Mouse (Mus musculus) limb, embryonic 14.5 days (tissue): ENCODE measurements around the gene Gabbr2. TPM values are rescaled to one million over a fixed set of nuclear protein-coding genes. Genes with fewer than 3 reads are reported as not detected.
A peak's percentile ranks its signal among the peaks of the same experiment; 100 is the strongest.

Experiments used
- ATAC-seq: fragments of 200-750 bp; cut with Nextera tagmentation; 2 replicates; pipeline ENCODE4 v1.8.0; 2017; ENCODE audit warnings: low read depth, moderate number of reproducible peaks, moderate TSS enrichment; ENCODE audit not compliant: low FRiP score
- DNase-seq: peaks from one replicate; pipeline ENCODE4 v3.0.0-alpha.2; 2015; ENCODE audit warnings: low spot score
- H3K27ac ChIP-seq: fragments of 300-500 bp; sonication (generic); replicated peaks from 2 replicates; pipeline ENCODE4 v1.5.1; 2014; ENCODE audit warnings: low read depth, mild to moderate bottlenecking, low read length, moderate library complexity, mixed read lengths
- H3K27me3 ChIP-seq: fragments of 300-500 bp; sonication (generic); 2 replicates; pipeline ENCODE4 v1.6.1; 2014; ENCODE audit warnings: low read length, mixed read lengths; ENCODE audit not compliant: control insufficient read depth, insufficient read depth
- H3K36me3 ChIP-seq: fragments of 300-500 bp; sonication (generic); 2 replicates; pipeline ENCODE4 v1.6.1; 2014; ENCODE audit warnings: mild to moderate bottlenecking, low read length, moderate library complexity, mixed read lengths; ENCODE audit not compliant: control insufficient read depth, insufficient read depth
- H3K4me1 ChIP-seq: fragments of 300-500 bp; sonication (generic); 2 replicates; pipeline ENCODE4 v1.6.1; 2014; ENCODE audit warnings: antibody characterized with exemption, low read length, mixed read lengths; ENCODE audit not compliant: control insufficient read depth, insufficient read depth
- H3K4me2 ChIP-seq: fragments of 300-500 bp; sonication (generic); replicated peaks from 2 replicates; pipeline ENCODE4 v1.6.1; 2014; ENCODE audit warnings: low read depth, mild to moderate bottlenecking, low read length, moderate library complexity; ENCODE audit not compliant: severe bottlenecking
- H3K4me3 ChIP-seq: fragments of 300-500 bp; sonication (generic); replicated peaks from 2 replicates; pipeline ENCODE4 v1.5.1; 2014; ENCODE audit warnings: low read length
- H3K9ac ChIP-seq: fragments of 300-500 bp; sonication (generic); 2 replicates; pipeline ENCODE4 v1.6.1; 2014; ENCODE audit warnings: mild to moderate bottlenecking, low read depth, low read length, moderate library complexity; ENCODE audit not compliant: severe bottlenecking
- H3K9me3 ChIP-seq: fragments of 300-500 bp; sonication (generic); 2 replicates; pipeline ENCODE4 v1.6.1; 2016; ENCODE audit warnings: low read length; ENCODE audit not compliant: control insufficient read depth
- POLR2A ChIP-seq: fragments of 200-500 bp; IDR thresholded peaks from 2 replicates; pipeline ENCODE4 v1.8.0; 2012; ENCODE audit warnings: inconsistent platforms, mild to moderate bottlenecking, moderate library complexity, borderline replicate concordance; ENCODE audit not compliant: insufficient read depth, insufficient read length; ENCODE audit errors: extremely low read depth
- WGBS: fragments of 180-500 bp; shearing (Covaris S2); extraction: QIAGEN DNeasy Blood & Tissue Kit; methylation state at CpG from one replicate; pipeline ENCODE4 v1.1.7; 2014; 5-methylcytosine and 5-hydroxymethylcytosine counted together
- polyA plus RNA-seq, 2 experiments: library from polyadenylated mRNA; depleted of rRNA in 1 of 2; stranded (reverse) in 1 of 2; unstranded in 1 of 2; fragments of >200 nt; fragmentation: Nextera tagmentation in 1 of 2; extraction: Ambion mirVana in 1 of 2; gene quantifications; 2 replicates each; pipeline versions ENCODE4 v1.2.1 to v1.2.3; 2012 to 2014

The Gabbr2 gene
- polyA plus RNA-seq, 2 experiments: 0.15 to 0.30 TPM

- TF ChIP-seq POLR2A: no peak
- ATAC-seq (no peak), DNase-seq (no peak)
- Histone ChIP-seq H3K9me3 (no peaks in the 10 kb centered on the region), H3K27ac (no peak overlapping the region), H3K4me3 (no peak overlapping the region), H3K4me2 (no peak overlapping the region), H3K4me1 (peaks cover 16% of the 10 kb centered on the region), H3K36me3 (no peaks in the 10 kb centered on the region), H3K27me3 (no peaks in the 10 kb centered on the region), H3K9ac (no peak overlapping the region)
- WGBS: 81% methylated on average over 20 of the region's 20 CpGs
Observed at GRCm38 (mm10) chr4:46885627-46886383, 105.9 kb downstream of the Gabbr2 start.

DNA sequence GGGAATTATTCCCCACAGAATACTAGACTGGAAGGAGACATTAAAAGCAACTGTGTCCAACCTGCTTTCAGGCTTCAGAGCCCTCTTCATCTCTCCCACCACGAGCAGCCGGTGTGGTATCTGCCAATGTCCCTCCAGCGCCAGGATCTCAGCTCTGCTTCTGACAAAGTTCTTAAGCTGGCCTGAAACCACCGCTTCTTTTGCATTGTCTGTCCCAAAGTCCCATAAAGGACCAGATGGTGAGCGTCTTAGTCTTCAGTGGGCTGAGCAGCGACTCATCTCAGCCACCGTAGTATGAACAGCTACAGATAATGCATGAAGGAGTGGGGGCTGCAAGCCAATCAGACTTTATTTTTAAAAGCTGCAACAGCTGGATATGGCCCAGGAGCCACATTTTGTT lies 107.5 kb downstream of the Gabbr2 start:
- no peak for TF ChIP-seq POLR2A
- no peak overlapping the region for H3K9ac ChIP-seq
- no peak overlapping the region for H3K4me2 ChIP-seq
- H3K36me3 ChIP-seq: no peaks in the 10 kb centered on the region
- no peak for DNase-seq
- H3K4me3 ChIP-seq: no peak overlapping the region
- no peak overlapping the region for H3K27ac ChIP-seq
- no peak for ATAC-seq
- peaks cover 19% of the 10 kb centered on the region for H3K4me1 ChIP-seq
- no peaks in the 10 kb centered on the region for H3K9me3 ChIP-seq
- 75% methylated on average over 7 of the region's 7 CpGs for WGBS
- H3K27me3 ChIP-seq: no peaks in the 10 kb centered on the region

- no peaks in the 10 kb centered on the region for H3K9me3 ChIP-seq
- H3K4me3 ChIP-seq: no peak overlapping the region
- H3K36me3 ChIP-seq: no peaks in the 10 kb centered on the region
- H3K9ac ChIP-seq: no peak overlapping the region
- H3K4me1 ChIP-seq: peaks cover 19% of the 10 kb centered on the region
- WGBS: 60% methylated on average over 9 of the region's 9 CpGs
- TF ChIP-seq POLR2A: no peak
- no peak overlapping the region for H3K4me2 ChIP-seq
- H3K27ac ChIP-seq: no peak overlapping the region
- H3K27me3 ChIP-seq: no peaks in the 10 kb centered on the region
- DNase-seq (no peak), ATAC-seq (no peak)
Observed at GRCm38 (mm10) chr4:46883546-46883945, 108.1 kb downstream of the Gabbr2 start.

DNA sequence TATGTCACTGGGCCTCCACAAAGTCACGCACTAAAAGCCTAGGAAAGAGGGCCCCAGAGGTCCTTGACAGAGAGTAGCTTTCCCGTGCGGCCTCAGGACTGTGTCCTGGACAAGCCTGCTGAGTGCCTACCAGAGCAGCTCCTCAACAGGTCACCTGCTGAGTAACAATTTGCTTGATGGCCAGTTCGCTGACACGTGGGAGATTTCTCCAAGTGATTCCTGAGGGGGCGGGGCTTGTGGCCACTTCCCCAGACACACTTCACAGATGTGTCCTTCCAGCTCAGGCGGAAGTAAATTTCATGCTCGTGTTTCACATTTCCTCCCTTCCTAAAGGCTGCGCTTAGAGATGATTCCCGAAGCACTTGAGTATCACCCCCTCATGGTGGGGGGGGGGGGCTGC lies 108.6 kb downstream of the Gabbr2 start:
- no peak for ATAC-seq

GRCm38 (mm10) chr4:46881271-46881670 lies 110.4 kb downstream of the Gabbr2 start:
- 22% methylated on average over 4 of the region's 4 CpGs for WGBS
- no peak for TF ChIP-seq POLR2A
- no peaks in the 10 kb centered on the region for H3K27me3 ChIP-seq
- ATAC-seq (no peak), DNase-seq (no peak)
- H3K4me2 ChIP-seq: peak overlapping the region; percentile 14; the same call in 1 of the 2 replicates
- no peak overlapping the region for H3K9ac ChIP-seq
- H3K4me1 ChIP-seq: peaks cover 19% of the 10 kb centered on the region
- H3K9me3 ChIP-seq: no peaks in the 10 kb centered on the region
- H3K36me3 ChIP-seq: no peaks in the 10 kb centered on the region
- no peak overlapping the region for H3K4me3 ChIP-seq
- H3K27ac ChIP-seq: no peak overlapping the region

More for the DNA sequence above, 108.6 kb downstream of the Gabbr2 start:
- Histone ChIP-seq H3K4me3 (no peak overlapping the region), H3K27ac (no peak overlapping the region), H3K4me2 (no peak overlapping the region), H3K27me3 (no peaks in the 10 kb centered on the region), H3K4me1 (peaks cover 19% of the 10 kb centered on the region), H3K9me3 (no peaks in the 10 kb centered on the region), H3K36me3 (no peaks in the 10 kb centered on the region), H3K9ac (no peak overlapping the region)
- WGBS: 52% methylated on average over 8 of the region's 10 CpGs
- no peak for DNase-seq
- no peak for TF ChIP-seq POLR2A

DNA sequence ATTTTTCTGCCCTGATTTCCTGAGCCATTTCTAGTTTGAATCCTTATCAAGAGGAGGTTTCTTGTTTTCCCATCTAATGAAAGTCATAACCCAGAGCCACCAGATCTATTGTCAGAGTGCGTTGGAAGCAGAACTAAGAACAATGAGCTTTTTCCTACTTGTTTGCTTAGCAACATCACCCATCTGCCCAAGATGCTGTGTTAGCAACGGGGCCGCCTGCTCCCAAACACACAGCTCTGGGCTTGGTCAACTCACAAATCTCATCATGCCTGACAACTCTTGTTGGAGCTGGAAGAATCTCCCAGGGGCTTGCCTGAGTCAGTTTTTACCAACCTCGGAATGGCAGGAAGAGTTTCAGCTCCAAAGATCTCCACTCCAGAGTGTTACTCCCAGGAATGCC lies 111.7 kb downstream of the Gabbr2 start:
- Histone ChIP-seq H3K9me3 (no peaks in the 10 kb centered on the region), H3K36me3 (no peaks in the 10 kb centered on the region), H3K27ac (no peak overlapping the region), H3K9ac (no peak overlapping the region), H3K4me1 (peaks cover 19% of the 10 kb centered on the region), H3K27me3 (no peaks in the 10 kb centered on the region), H3K4me3 (no peak overlapping the region), H3K4me2 (no peak overlapping the region)
- no peak for ATAC-seq
- TF ChIP-seq POLR2A: no peak
- 54% methylated on average over 4 of the region's 4 CpGs for WGBS
- DNase-seq: no peak
